Mouse (Mus musculus): ENCODE data around the gene Slc35f5.

Gene Slc35f5

GRCm38 (mm10) chr1:125560259-125561192, at the start of gene Slc35f5:
Slc35f5 (plus strand) TSS chr1:125560595.
- DNase-seq = peak; percentile 98

GRCm38 (mm10) chr1:125514706-125515105, 45.7 kb upstream of the Slc35f5 start:
- DNase-seq = no peak

DNA sequence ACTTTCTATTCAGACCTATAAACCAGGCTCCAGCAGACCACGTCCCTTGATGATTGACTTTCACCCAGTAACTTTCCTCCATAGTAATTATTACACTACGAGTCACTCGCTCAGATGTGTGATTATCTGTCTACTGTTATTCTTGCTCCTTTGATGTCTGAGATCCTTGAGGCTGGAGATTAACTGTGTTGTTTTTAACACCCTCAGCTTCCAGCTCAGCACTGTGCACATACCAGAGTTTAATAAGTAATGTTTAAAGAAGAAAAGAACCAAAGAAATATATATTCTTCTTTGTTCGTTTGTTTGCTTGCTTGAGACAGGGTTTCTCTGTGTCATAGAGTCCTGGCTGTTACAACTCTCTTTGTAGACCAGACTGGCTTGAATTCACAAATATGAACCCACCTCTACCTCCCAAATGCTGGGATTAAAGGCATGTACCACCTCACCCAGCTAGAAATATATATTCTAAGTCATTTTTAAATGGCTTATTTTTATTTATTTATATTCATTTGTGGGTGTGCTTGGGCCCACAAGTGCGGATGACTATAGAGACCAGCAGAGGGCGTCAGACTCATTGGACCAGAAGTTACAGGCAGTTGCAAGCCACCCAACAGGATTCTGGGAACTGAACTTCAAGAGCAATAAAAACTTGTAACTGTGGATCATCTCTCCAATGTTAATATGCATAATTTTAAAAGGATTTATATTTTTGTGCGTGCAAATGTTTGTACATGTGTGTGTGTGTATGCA, 43.3 kb upstream of the Slc35f5 start:
- no peak for DNase-seq

GRCm38 (mm10) chr1:125519107-125519611, 41.2 kb upstream of the Slc35f5 start:
- peak; percentile 79 to 86 for DNase-seq

- no peak for DNase-seq
These were observed 34.3 kb upstream of the Slc35f5 start for GRCm38 (mm10) chr1:125525965-125526665.

DNA sequence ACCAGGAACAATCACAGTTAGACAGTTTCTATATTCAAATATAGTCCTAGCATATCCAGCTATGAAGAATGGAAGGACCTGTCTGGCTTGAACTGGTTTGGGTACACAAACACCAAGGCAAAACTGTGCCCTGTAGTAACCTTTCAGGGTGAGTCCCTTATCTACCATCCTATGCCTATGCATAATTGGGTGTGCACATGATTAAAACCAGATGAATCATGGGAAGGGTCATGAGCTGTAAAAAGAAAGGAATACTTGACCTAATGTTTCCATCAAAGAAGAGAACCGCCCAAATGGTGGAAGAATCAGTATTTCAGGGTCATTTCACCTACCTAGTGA, 33.8 kb upstream of the Slc35f5 start:
- no peak for DNase-seq

DNA sequence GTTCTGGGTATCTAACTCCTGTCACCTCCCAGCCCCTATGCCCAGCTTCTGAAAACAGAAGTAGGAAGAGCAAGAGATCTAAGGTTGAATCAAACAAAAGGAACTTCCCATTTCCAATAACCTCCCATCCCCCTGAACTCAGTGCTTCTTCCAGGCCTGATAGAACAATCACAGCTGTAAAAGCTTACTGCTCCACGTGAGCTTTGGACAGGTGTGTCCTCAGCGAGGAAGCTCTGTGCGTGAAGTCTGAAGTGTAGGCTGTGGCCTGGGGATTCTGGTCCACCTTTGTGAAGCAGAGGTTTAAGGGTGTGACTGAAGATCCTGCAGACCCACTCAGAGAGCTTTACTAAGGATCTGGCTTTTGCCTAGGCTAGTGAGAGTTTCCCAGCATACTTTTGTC, 33.0 kb upstream of the Slc35f5 start:
- no peak for DNase-seq

- peak; percentile 45 to 72 for DNase-seq
These were observed 27.0 kb upstream of the Slc35f5 start for GRCm38 (mm10) chr1:125533180-125533912.

GRCm38 (mm10) chr1:125537131-125537530, 23.3 kb upstream of the Slc35f5 start:
- no peak for DNase-seq

DNA sequence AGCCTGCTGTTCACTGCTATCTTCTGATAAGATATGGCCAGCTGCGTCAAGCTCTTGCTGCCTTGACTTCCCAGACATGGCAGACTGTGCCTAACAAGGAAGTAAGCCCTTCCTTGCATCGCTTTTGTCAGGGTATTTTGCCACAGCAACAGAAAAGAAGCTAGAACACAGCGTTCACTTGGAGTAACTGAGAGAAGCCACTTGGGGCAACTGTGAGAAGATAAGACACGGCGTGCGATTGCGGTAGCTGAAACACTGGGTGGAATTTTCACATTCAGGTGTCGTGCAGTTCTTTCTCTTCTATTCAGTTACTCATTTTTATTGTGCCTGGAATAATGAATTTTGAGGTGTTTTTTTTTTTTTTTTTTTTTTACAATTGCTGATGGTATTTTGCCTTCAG, 22.6 kb upstream of the Slc35f5 start:
- no peak for DNase-seq

DNA sequence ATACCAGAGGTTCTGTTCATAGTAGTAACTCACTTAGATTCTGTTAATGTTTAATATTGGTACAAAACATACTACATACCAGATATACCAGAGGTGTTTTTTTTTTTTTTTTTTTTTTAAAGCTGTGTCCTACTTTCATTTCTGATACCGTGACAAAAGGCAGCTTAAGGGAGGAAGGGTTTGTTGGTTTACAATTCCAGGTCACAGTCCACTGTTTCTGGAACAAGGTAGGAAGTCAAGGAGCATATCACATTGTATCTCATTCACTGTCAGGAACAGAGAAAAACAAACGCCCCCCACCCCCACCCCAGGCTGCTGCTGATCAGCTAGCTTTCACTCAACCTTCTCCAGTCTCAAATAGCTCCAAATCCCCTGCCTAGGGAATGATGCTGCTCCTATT, 21.1 kb upstream of the Slc35f5 start:
- no peak for DNase-seq

DNA sequence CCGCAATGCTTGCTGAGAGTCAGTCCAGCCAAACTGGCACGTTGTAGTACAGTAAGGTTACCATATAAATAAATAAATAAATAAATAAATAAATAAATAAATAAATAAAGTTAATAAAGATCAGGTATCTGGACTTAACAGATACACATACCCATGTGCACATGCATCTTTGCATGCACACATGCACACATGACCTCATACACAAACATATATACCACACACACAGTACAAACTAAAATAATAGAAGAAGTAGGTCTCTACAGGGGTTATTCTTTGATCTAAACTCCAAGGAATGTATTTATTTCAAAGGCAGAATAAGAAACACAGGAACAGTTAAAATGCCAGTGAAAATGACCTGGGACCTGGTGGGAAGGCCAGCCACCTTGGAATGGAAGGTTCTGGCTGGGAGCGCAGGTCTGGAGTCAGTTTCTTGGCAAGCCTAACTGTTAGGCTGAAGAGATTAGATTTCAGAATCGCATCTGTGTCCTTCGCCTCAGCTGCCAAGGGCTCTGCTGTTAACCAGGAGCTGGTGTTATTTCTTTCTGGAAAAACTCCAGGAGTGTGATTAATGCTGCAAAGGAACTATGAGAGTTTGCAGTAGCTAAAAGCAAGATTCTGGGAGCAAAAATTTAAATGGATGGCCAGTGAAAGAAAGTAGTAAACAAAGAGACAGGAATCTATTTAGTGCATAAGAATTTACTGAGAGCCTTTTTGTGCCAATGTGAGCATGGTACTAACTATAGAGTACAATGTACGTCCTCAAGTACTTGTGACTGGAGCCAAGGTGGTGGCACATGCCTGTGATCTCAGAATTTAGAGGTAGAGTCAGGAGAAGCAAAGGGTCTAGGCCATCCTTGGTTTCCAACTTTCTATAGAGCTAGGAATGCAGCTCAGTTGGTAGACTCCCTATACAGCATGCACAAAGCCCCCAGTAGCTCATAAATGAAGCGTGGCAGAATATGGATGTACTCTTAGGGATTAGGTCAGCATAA, 18.1 kb upstream of the Slc35f5 start:
- DNase-seq = peak in 1 of 2 experiments; percentile 44

GRCm38 (mm10) chr1:125549872-125550271, 10.5 kb upstream of the Slc35f5 start:
- DNase-seq = no peak

DNA sequence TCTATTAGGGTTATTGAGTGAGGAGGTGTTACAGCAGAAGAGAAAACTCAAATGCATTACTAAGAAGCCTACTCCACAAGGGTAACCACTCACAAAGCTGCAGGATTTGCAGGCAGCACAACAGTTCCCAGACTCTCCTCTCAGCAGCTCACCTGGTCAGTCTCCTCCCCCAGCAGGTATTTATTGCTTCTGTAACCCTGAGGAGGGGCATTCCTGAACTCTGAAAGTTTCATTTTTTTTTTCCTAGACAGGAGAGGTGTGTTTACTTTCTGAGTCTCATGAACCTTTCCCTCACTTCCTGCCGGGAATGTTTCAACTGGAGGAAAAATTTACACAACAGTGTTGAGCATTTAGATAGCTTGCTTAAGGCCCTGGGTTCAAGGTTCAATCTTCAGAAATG, 10.0 kb upstream of the Slc35f5 start:
- DNase-seq = peak in 1 of 2 experiments; percentile 22

- DNase-seq = no peak
These were observed 8.8 kb upstream of the Slc35f5 start for GRCm38 (mm10) chr1:125551564-125551963.

DNA sequence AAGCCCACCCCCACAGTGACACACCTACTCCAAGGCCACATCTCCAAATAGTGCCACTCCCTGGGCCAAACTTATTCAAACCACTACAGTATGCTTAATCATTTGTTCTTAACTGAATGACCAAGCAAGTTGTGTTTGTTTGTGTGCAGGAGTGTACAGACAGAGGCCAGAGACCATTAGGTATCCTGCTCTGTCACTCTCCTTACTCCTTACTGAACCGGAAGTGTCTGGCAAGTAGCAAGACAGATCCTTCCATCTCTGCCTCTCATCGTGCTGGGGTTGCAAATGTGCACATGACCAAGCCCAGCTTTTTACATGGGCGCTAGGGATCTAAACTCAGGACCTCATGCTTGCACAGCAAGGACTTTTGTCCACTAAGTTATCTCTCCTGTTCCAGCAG, 1.1 kb upstream of the Slc35f5 start:
- DNase-seq = no peak

GRCm38 (mm10) chr1:125559721-125560120, 674 bp upstream of the Slc35f5 start:
- no peak for DNase-seq

DNA sequence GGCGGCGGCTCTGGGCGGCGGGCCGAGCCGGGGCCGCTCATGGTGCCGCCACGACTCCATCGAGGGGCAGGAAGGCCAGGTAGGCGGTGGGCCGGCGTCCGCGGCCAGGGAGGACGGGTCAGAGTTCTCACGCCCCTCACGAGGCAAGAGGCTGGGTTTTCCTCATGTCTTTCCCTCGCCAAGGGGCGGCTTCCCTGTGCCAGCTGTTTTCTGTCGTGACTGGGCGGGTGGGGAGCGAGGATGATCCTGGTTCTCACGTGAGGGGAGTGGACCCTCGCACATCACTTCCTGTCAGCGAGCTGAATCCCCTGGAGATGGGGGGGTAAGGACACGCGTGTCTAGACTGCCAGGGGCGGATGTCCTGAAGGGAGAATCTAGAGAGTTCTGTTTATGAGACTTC, 811 bp downstream of the Slc35f5 start:
- no peak for DNase-seq

GRCm38 (mm10) chr1:125561841-125562240, 1.4 kb downstream of the Slc35f5 start:
- DNase-seq = no peak

DNA sequence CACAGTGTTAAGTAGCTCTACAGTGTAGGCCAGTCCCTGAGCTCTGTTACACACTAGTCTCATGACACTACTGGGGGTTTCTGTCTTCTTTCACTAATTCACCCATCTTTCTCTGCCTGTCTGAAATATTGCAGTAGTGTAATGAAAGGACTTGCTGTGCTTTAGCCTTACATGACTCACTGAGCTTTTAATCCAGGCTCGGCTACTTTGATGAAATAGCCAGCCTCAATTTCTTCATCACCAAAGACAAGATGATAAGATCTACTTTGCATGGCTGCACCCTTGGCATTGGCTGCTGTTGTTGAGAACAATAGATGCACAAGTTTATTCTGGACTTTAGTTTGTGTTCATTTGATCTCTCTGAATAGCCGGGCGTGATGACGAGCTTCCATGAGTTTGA, 7.7 kb downstream of the Slc35f5 start:
- no peak for DNase-seq

DNA sequence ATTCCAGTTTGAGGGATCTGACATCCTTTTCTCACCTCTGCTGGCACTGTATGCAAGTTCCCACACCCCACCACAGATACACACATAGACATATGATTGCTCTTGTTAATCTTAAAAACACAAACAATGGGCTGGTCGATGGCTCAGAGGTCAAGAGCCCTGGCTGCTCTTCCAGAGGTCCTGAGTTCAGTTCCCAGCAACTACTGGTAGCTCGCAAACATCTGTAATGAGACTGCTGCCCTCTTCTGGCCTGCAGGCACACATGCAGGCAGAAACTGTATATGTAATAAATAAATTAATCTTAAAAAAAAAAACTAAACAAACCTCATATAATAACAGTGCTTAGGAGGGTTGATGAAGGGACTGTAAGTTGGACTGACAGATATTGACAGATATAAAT, 13.8 kb downstream of the Slc35f5 start:
- no peak for DNase-seq
